Mouse (Mus musculus) midbrain, postnatal 0 days (tissue): Measurements from ENCODE around the gene Fpr3. TPM values are rescaled to one million over a fixed set of nuclear protein-coding genes. Genes with fewer than 3 reads are reported as not detected.

Experiments used
- ATAC-seq: fragments of 200-750 bp; cut with Nextera tagmentation; 2 replicates; pipeline ENCODE4 v1.8.0; 2017; ENCODE audit warnings: moderate number of reproducible peaks, mild to moderate bottlenecking, moderate TSS enrichment, moderate library complexity; ENCODE audit not compliant: low FRiP score
- DNase-seq: peaks from one replicate; pipeline ENCODE4 v3.0.0-alpha.2; 2015; ENCODE audit warnings: low spot score
- H3K27ac ChIP-seq: fragments of 300-500 bp; sonication (generic); 2 replicates; pipeline ENCODE4 v1.5.1; 2014; ENCODE audit warnings: low read depth, mild to moderate bottlenecking, low read length, mixed read lengths
- H3K27me3 ChIP-seq: fragments of 300-500 bp; sonication (generic); 2 replicates; pipeline ENCODE4 v1.6.1; 2014; ENCODE audit warnings: low read length, control low read depth, mixed read lengths; ENCODE audit not compliant: insufficient read depth
- H3K36me3 ChIP-seq: fragments of 300-500 bp; sonication (generic); 2 replicates; pipeline ENCODE4 v1.6.1; 2014; ENCODE audit warnings: low read length, control low read depth, mixed read lengths; ENCODE audit not compliant: insufficient read depth
- H3K4me1 ChIP-seq: fragments of 300-500 bp; sonication (generic); 2 replicates; pipeline ENCODE4 v1.6.1; 2014; ENCODE audit warnings: mild to moderate bottlenecking, control low read depth, antibody characterized with exemption, low read length, mixed read lengths; ENCODE audit not compliant: insufficient read depth
- H3K4me2 ChIP-seq: fragments of 300-500 bp; sonication (generic); 2 replicates; pipeline ENCODE4 v1.6.1; 2014; ENCODE audit warnings: low read depth, mild to moderate bottlenecking, low read length, mixed read lengths; ENCODE audit not compliant: poor library complexity, severe bottlenecking
- H3K4me3 ChIP-seq: fragments of 300-500 bp; sonication (generic); 2 replicates; pipeline ENCODE4 v1.5.1; 2014; ENCODE audit warnings: low read depth, mild to moderate bottlenecking, low read length, moderate library complexity
- H3K9ac ChIP-seq: fragments of 300-500 bp; sonication (generic); replicated peaks from 2 replicates; pipeline ENCODE4 v1.6.1; 2014; ENCODE audit warnings: mild to moderate bottlenecking, low read length, moderate library complexity, mixed read lengths; ENCODE audit not compliant: poor library complexity, severe bottlenecking
- H3K9me3 ChIP-seq: fragments of 300-500 bp; sonication (generic); 2 replicates; pipeline ENCODE4 v1.6.1; 2016; ENCODE audit warnings: low read length, control low read depth
- CTCF ChIP-seq: IDR thresholded peaks from 2 replicates; pipeline ENCODE4 v1.5.1; 2016; ENCODE audit warnings: antibody characterized with exemption, mild to moderate bottlenecking
- WGBS: fragments of 180-500 bp; shearing (Covaris S2); extraction: QIAGEN DNeasy Blood & Tissue Kit; methylation state at CpG from one replicate; pipeline ENCODE4 v1.1.7; 2014; 5-methylcytosine and 5-hydroxymethylcytosine counted together
- polyA plus RNA-seq: library from polyadenylated mRNA; unstranded; fragments of >200 nt; fragmentation: Nextera tagmentation; extraction: Ambion mirVana; gene quantifications from 2 replicates; pipeline ENCODE4 v1.2.1, GENCODE M21; 2015
- total RNA-seq: library from RNA; depleted of rRNA; stranded (reverse); fragments of >200 nt; gene quantifications from 2 replicates; pipeline ENCODE4 v1.2.3, GENCODE M21; 2014

The Fpr3 gene
- total and polyA plus RNA-seq, 2 experiments from 2014 or later = not detected

GRCm38 (mm10) chr17:17845187-17846027 is 42.2 kb upstream of the Fpr3 start:
- Histone ChIP-seq H3K4me2 (no peak overlapping the region), H3K36me3 (peaks cover 3% of the 10 kb centered on the region; the same call in 1 of the 2 replicates), H3K4me1 (no peaks in the 10 kb centered on the region), H3K9ac (no peak overlapping the region), H3K9me3 (no peaks in the 10 kb centered on the region), H3K4me3 (no peak overlapping the region), H3K27ac (no peak overlapping the region), H3K27me3 (no peaks in the 10 kb centered on the region)
- peak; percentile 30; the same call in 1 of the 2 replicates for TF ChIP-seq CTCF
- WGBS = 75% methylated on average over 10 of the region's 10 CpGs
- ATAC-seq = no peak
- DNase-seq = peak; percentile 19

GRCm38 (mm10) chr17:17848988-17849387 is 38.7 kb upstream of the Fpr3 start:
- Histone ChIP-seq H3K27ac (no peak overlapping the region), H3K9ac (no peak overlapping the region), H3K36me3 (no peaks in the 10 kb centered on the region), H3K9me3 (no peaks in the 10 kb centered on the region), H3K27me3 (no peaks in the 10 kb centered on the region), H3K4me2 (no peak overlapping the region), H3K4me3 (no peak overlapping the region), H3K4me1 (no peaks in the 10 kb centered on the region)
- no peak for TF ChIP-seq CTCF
- DNase-seq (no peak), ATAC-seq (no peak)
- 85% methylated on average over 2 of the region's 2 CpGs for WGBS

GRCm38 (mm10) chr17:17849906-17850712 is 37.5 kb upstream of the Fpr3 start:
- Histone ChIP-seq H3K4me3 (peak overlapping the region; percentile 37), H3K4me2 (peak overlapping the region; percentile 52), H3K9ac (peak overlapping the region; percentile 56; the same call in 1 of the 2 replicates), H3K27me3 (no peaks in the 10 kb centered on the region), H3K4me1 (no peaks in the 10 kb centered on the region), H3K27ac (no peak overlapping the region), H3K9me3 (no peaks in the 10 kb centered on the region), H3K36me3 (no peaks in the 10 kb centered on the region)
- WGBS = 20% methylated on average over 55 of the region's 55 CpGs
- peak; percentile 65 for ATAC-seq
- no peak for TF ChIP-seq CTCF
- peak; percentile 15 for DNase-seq

GRCm38 (mm10) chr17:17855064-17855838 is 32.4 kb upstream of the Fpr3 start, which contains the start of gene Has1:
TSS of gene Has1 (minus strand) at chr17:17855205.
- Histone ChIP-seq H3K36me3 (no peaks in the 10 kb centered on the region), H3K4me2 (no peak within 1 kb of the TSS), H3K4me1 (no peaks in the 10 kb centered on the region), H3K9me3 (no peaks in the 10 kb centered on the region), H3K27me3 (no peaks in the 10 kb centered on the region), H3K27ac (no peak within 1 kb of the TSS), H3K9ac (no peak within 1 kb of the TSS), H3K4me3 (no peak within 1 kb of the TSS)
- 57% methylated on average over 8 of the region's 8 CpGs for WGBS
- no peak for DNase-seq
- no peak for TF ChIP-seq CTCF
- ATAC-seq = no peak

- DNase-seq = no peak
- no peaks in the 10 kb centered on the region for H3K27me3 ChIP-seq
- H3K9me3 ChIP-seq = no peaks in the 10 kb centered on the region
- 88% methylated on average over 1 of the region's 1 CpGs for WGBS
- H3K36me3 ChIP-seq = no peaks in the 10 kb centered on the region
- ATAC-seq = no peak
- H3K4me1 ChIP-seq = no peaks in the 10 kb centered on the region
- H3K27ac ChIP-seq = no peak overlapping the region
- no peak overlapping the region for H3K4me3 ChIP-seq
- H3K4me2 ChIP-seq = no peak overlapping the region
- no peak overlapping the region for H3K9ac ChIP-seq
- no peak for TF ChIP-seq CTCF
Observed at GRCm38 (mm10) chr17:17856612-17857011, 31.0 kb upstream of the Fpr3 start.
